Mouse (Mus musculus) kidney, postnatal 0 days (tissue): ENCODE results near the gene Krtcap2. TPM values are rescaled to one million over a fixed set of nuclear protein-coding genes. Genes with fewer than 3 reads are reported as not detected.

Source experiments
- ATAC-seq: fragments of 200-750 bp; cut with Nextera tagmentation; replicated peaks from 2 replicates; pipeline ENCODE4 v1.8.0; 2017; ENCODE audit warnings: low read depth, moderate number of reproducible peaks, moderate TSS enrichment, moderate library complexity; ENCODE audit not compliant: low FRiP score
- DNase-seq: peaks from one replicate; pipeline ENCODE4 v3.0.0-alpha.2; 2016; ENCODE audit warnings: low spot score
- H3K27ac ChIP-seq: fragments of 300-500 bp; sonication (generic); 2 replicates; pipeline ENCODE4 v1.5.1; 2014; ENCODE audit warnings: mild to moderate bottlenecking
- H3K27me3 ChIP-seq: fragments of 300-500 bp; sonication (generic); 2 replicates; pipeline ENCODE4 v1.6.1; 2014; ENCODE audit warnings: low read length, mixed read lengths; ENCODE audit not compliant: insufficient read depth
- H3K36me3 ChIP-seq: fragments of 300-500 bp; sonication (generic); 2 replicates; pipeline ENCODE4 v1.6.1; 2014; ENCODE audit warnings: low read length, mixed read lengths; ENCODE audit not compliant: insufficient read depth
- H3K4me1 ChIP-seq: fragments of 300-500 bp; sonication (generic); replicated peaks from 2 replicates; pipeline ENCODE4 v1.6.1; 2014; ENCODE audit warnings: antibody characterized with exemption, low read length, mixed read lengths; ENCODE audit not compliant: insufficient read depth
- H3K4me2 ChIP-seq: fragments of 300-500 bp; sonication (generic); 2 replicates; pipeline ENCODE4 v1.6.1; 2014; ENCODE audit warnings: mild to moderate bottlenecking, low read length, moderate library complexity, mixed read lengths
- H3K4me3 ChIP-seq: fragments of 300-500 bp; sonication (generic); replicated peaks from 2 replicates; pipeline ENCODE4 v1.5.1; 2014; ENCODE audit warnings: low read depth, low read length
- H3K9ac ChIP-seq: fragments of 300-500 bp; sonication (generic); 2 replicates; pipeline ENCODE4 v1.6.1; 2014; ENCODE audit warnings: low read depth, low read length
- H3K9me3 ChIP-seq: fragments of 300-500 bp; sonication (generic); replicated peaks from 2 replicates; pipeline ENCODE4 v1.6.1; 2016; ENCODE audit warnings: low read length, inconsistent platforms, mixed read lengths
- CTCF ChIP-seq: IDR thresholded peaks from 2 replicates; pipeline ENCODE4 v1.5.1; 2016; ENCODE audit warnings: antibody characterized with exemption, low read depth, mild to moderate bottlenecking, moderate library complexity
- WGBS: fragments of 180-500 bp; shearing (Covaris S2); extraction: QIAGEN DNeasy Blood & Tissue Kit; methylation state at CpG from one replicate; pipeline ENCODE4 v1.1.7; 2014; 5-methylcytosine and 5-hydroxymethylcytosine counted together
- polyA plus RNA-seq: library from polyadenylated mRNA; unstranded; fragments of >200 nt; fragmentation: Nextera tagmentation; extraction: Ambion mirVana; gene quantifications from 2 replicates; pipeline ENCODE4 v1.2.1, GENCODE M21; 2015

Gene Krtcap2
- polyA plus RNA-seq, 1 experiment from 2014 or later = 371 TPM

DNA sequence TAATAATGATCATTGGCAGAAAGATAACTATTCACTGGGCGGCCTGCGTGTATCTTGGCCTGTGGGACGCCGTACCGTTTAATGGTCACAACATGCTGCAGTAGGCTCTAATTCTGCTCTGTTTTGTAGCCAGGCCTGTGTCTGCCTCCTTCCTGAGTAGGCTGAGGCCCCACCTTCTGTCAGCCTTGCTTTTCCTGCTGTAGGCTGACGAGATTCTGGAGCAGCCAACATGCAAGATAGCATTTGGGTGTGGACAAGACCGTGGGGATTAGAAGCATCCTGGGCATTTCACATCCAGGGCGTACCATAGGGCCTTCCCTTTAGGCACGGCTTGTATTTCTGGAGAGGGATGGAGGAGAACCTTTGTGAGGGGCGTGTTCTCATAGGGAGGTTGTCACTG, 16.7 kb downstream of the Krtcap2 start:
- no peaks in the 10 kb centered on the region for H3K36me3 ChIP-seq
- H3K4me3 ChIP-seq = no peak overlapping the region
- H3K27me3 ChIP-seq = no peaks in the 10 kb centered on the region
- no peak overlapping the region for H3K4me2 ChIP-seq
- no peak for ATAC-seq
- H3K9ac ChIP-seq = no peak overlapping the region
- no peak for TF ChIP-seq CTCF
- H3K9me3 ChIP-seq = no peaks in the 10 kb centered on the region
- WGBS = 60% methylated on average over 10 of the region's 10 CpGs
- DNase-seq = peak; percentile 21
- H3K4me1 ChIP-seq = 0 out of 2 replicates have a peak, but pooled peaks cover 5% of the 10 kb centered on the region
- H3K27ac ChIP-seq = peak overlapping the region; percentile 31; the same call in 1 of the 2 replicates

DNA sequence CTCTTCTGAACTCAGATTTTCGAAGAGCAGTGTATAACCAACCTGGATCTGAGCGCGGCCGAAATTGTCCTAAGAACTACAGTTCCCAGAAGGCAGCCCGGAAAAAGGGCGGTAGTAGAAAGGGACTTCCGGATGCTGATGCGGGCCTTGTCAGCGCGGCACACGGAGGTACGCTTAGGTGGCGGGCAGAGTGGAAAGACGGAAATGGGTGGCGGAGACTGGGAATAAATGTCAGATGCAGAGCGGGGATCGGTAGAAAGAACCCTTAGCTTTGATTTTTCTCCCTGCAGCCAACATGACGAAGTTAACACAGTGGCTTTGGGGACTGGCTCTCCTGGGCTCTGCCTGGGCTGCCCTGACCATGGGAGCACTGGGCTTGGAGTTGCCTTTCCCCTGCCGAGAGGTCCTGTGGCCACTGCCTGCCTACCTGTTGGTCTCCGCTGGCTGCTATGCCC, 20.7 kb downstream of the Krtcap2 start:
- H3K27ac ChIP-seq = peak overlapping the region; percentile 81
- peak overlapping the region; percentile 96 for H3K4me2 ChIP-seq
- peak overlapping the region; percentile 57 for H3K4me3 ChIP-seq
- H3K4me1 ChIP-seq = peaks cover 22% of the 10 kb centered on the region
- peak overlapping the region; percentile 79 for H3K9ac ChIP-seq
- ATAC-seq (peak; percentile 76; the same call in 1 of the 2 replicates), DNase-seq (peak; percentile 93)
- no peaks in the 10 kb centered on the region for H3K27me3 ChIP-seq
- no peaks in the 10 kb centered on the region for H3K36me3 ChIP-seq
- no peak for TF ChIP-seq CTCF
- H3K9me3 ChIP-seq = no peaks in the 10 kb centered on the region
- under 1% methylated on average over 20 of the region's 20 CpGs for WGBS

DNA sequence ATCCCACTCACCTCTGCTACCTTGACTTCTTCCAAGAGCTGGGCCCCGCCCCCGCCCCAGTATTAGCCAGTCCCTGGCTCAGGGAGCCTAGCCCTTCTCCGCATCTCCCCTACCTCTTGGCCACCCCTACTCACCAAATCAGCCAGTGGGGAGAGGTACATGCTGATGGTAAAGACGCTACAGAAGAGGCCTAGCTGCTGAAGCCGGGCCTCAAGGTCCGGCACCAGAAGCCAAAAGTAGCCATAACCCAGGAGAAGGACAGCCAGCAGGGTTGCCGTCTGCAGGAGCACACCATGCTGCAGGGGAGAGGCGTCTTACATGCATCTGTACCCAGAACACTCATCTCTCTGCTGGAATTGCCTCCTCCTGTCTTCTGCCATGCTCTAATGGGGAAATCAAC, 23.1 kb downstream of the Krtcap2 start:
- Histone ChIP-seq H3K4me3 (no peak overlapping the region), H3K4me2 (no peak overlapping the region), H3K36me3 (peaks cover 11% of the 10 kb centered on the region; the same call in 1 of the 2 replicates), H3K9me3 (no peaks in the 10 kb centered on the region), H3K27ac (no peak overlapping the region), H3K4me1 (peaks cover 22% of the 10 kb centered on the region), H3K27me3 (no peaks in the 10 kb centered on the region), H3K9ac (0 out of 2 replicates have a peak overlapping the region, but pooled peaks have one; percentile 23)
- 69% methylated on average over 8 of the region's 8 CpGs for WGBS
- DNase-seq (no peak), ATAC-seq (no peak)
- TF ChIP-seq CTCF = no peak

DNA sequence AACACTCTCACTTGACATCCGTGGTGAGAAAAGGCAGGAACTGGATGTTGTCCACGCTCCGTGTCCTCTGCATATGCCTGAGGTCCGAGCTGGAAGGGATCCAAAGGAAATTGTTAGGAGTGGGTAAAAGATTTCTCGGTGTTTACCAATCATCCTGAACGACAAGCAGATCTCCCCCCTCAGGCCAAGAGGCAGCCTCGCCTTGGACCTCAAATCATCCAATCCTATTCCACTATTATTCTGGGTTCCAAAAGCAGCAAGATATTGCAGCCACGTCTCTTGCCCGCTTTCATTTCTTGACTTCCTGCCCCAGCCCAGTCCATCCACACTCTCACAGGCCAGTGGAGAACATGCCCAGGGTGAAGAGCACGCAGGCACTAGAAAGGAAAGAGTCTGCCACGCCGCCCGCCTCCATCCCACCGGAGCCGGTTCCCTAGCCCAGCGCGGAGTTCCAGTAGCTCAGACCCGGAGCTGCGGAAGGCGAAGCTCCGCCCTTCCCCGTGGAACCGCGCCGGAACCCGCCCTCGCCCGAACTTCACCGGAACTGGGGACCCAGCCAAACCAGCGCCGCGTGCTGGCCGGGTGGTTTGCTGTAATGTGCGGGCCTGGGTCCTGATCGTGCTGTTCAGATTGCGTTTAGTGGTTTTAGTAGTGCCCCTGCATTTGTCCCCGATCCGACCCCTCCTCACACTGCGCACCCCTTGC, 24.4 kb downstream of the Krtcap2 start, which contains the start of gene Slc50a1:
Gene Slc50a1, minus strand, starts transcription at position 520 of the 705 bp plus-strand sequence.
- TF ChIP-seq CTCF = peak; percentile 60
- peak; percentile 84 for DNase-seq
- Histone ChIP-seq H3K9me3 (no peaks in the 10 kb centered on the region), H3K27me3 (no peaks in the 10 kb centered on the region), H3K27ac (peak within 1 kb of the TSS; percentile 78), H3K9ac (peak within 1 kb of the TSS; percentile 67), H3K36me3 (peaks cover 14% of the 10 kb centered on the region), H3K4me3 (peak within 1 kb of the TSS; percentile 51), H3K4me2 (peak within 1 kb of the TSS; percentile 59), H3K4me1 (peaks cover 22% of the 10 kb centered on the region)
- WGBS = 1% methylated on average over 39 of the region's 39 CpGs
- no peak; the same call in 1 of the 2 replicates for ATAC-seq

DNA sequence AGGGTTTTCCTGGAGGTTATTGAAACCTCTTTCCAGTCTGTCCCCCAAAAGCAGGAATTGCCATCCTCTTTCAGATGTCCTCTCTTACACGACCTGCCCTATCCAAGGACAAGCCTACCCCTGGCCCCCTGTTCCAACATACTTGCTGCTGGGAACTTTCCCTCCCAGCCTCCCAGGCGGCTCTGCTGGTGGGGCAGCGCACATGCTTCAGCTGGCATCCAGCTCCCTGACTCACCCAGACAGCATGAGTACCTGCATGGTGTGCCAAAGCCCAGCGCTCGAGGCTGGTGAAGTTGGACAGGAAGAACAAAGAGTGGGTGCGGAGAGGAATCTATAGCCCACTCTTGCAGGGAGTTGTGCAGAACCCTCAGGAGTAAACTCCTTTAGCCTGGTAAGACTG, 25.1 kb downstream of the Krtcap2 start:
- Histone ChIP-seq H3K4me2 (peak overlapping the region; percentile 59), H3K9ac (peak overlapping the region; percentile 67; the same call in 1 of the 2 replicates), H3K36me3 (peaks cover 21% of the 10 kb centered on the region), H3K27me3 (no peaks in the 10 kb centered on the region), H3K27ac (peak overlapping the region; percentile 78; the same call in 1 of the 2 replicates), H3K4me3 (no peak overlapping the region), H3K9me3 (no peaks in the 10 kb centered on the region), H3K4me1 (peaks cover 22% of the 10 kb centered on the region)
- DNase-seq (no peak), ATAC-seq (no peak)
- no peak for TF ChIP-seq CTCF
- 66% methylated on average over 6 of the region's 6 CpGs for WGBS

DNA sequence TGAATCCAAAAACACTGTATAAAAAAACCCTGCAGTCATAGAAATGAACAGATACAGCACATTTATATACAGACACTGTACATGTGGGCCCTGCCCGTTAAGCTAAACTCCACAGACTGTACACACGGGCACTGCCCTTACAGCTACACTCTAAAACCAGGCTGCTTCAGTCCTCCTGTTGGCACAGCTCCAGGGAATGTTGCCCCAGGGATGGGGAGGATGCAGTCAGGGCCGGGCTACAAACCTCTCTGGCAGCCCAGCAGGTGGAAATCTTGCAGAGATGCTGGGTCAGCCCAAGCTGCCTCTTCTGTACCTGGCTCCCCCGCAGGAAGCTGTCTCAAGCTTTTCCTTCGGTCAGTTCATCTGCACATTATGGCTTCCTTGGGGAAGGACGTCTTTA, 26.0 kb downstream of the Krtcap2 start:
- WGBS = 55% methylated on average over 6 of the region's 6 CpGs
- Histone ChIP-seq H3K27ac (no peak overlapping the region), H3K4me3 (no peak overlapping the region), H3K4me1 (peaks cover 22% of the 10 kb centered on the region), H3K9me3 (no peaks in the 10 kb centered on the region), H3K27me3 (no peaks in the 10 kb centered on the region), H3K36me3 (peaks cover 23% of the 10 kb centered on the region), H3K4me2 (no peak overlapping the region), H3K9ac (no peak overlapping the region)
- DNase-seq (no peak), ATAC-seq (no peak)
- no peak for TF ChIP-seq CTCF
